Mouse (Mus musculus): ENCODE measurements around the gene E2f4.

The E2f4 gene

GRCm38 (mm10) chr8:105297511-105298192 is at the start of gene E2f4:
E2f4 (plus strand) TSS chr8:105297663.
- peak; percentile 96 for DNase-seq

GRCm38 (mm10) chr8:105251954-105252353 is 45.5 kb upstream of the E2f4 start:
- DNase-seq = peak; percentile 67

- no peak for DNase-seq
These were observed 44.6 kb upstream of the E2f4 start for GRCm38 (mm10) chr8:105252680-105253537.

GRCm38 (mm10) chr8:105253766-105254151 is 43.7 kb upstream of the E2f4 start:
- DNase-seq = no peak

- peak; percentile 94 for DNase-seq
These were observed 43.1 kb upstream of the E2f4 start for GRCm38 (mm10) chr8:105254152-105254965.

- peak; percentile 78 for DNase-seq
These were observed 42.5 kb upstream of the E2f4 start, which contains the start of gene B3gnt9 for GRCm38 (mm10) chr8:105254966-105255350. B3gnt9 (minus strand) TSS chr8:105255153.

GRCm38 (mm10) chr8:105257318-105258114 is 39.9 kb upstream of the E2f4 start:
- no peak for DNase-seq

- peak; percentile 53 for DNase-seq
These were observed 38.3 kb upstream of the E2f4 start for GRCm38 (mm10) chr8:105258911-105259720.

GRCm38 (mm10) chr8:105259721-105260320 is 37.6 kb upstream of the E2f4 start:
- DNase-seq = peak; percentile 77

GRCm38 (mm10) chr8:105260371-105261099 is 36.9 kb upstream of the E2f4 start:
- peak; percentile 64 for DNase-seq

- DNase-seq = no peak
These were observed 36.0 kb upstream of the E2f4 start for GRCm38 (mm10) chr8:105261326-105261980.

GRCm38 (mm10) chr8:105263244-105263912 is 34.1 kb upstream of the E2f4 start:
- no peak for DNase-seq

GRCm38 (mm10) chr8:105264024-105264982 is 33.2 kb upstream of the E2f4 start, which contains the start of the genes Tradd and Fbxl8:
Tradd (minus strand) TSS chr8:105264609.
Fbxl8 (plus strand) TSS chr8:105264648.
- peak; percentile 87 for DNase-seq

- DNase-seq = peak; percentile 76
These were observed 32.3 kb upstream of the E2f4 start for GRCm38 (mm10) chr8:105265128-105265527.

- no peak for DNase-seq
These were observed 30.7 kb upstream of the E2f4 start for GRCm38 (mm10) chr8:105266775-105267174.

- DNase-seq = peak; percentile 34
These were observed 29.0 kb upstream of the E2f4 start for GRCm38 (mm10) chr8:105268342-105269074.

GRCm38 (mm10) chr8:105269075-105269458 is 28.4 kb upstream of the E2f4 start:
- DNase-seq = peak; percentile 86
